Mouse (Mus musculus) thymus, postnatal 36 days (tissue): ENCODE measurements around the gene Eln.

ENCODE experiments used
- DNase-seq, 2 experiments: peaks; one replicate each; pipeline ENCODE4 v3.0.0; 2022; ENCODE audit warnings: mixed read lengths in 2 of 2

Eln gene

GRCm38 (mm10) chr5:134746890-134747511, at the start of gene Eln:
Gene Eln (minus strand): TSS chr5:134747323.
- DNase-seq = no peak

GRCm38 (mm10) chr5:134790080-134790995, 43.2 kb upstream of the Eln start:
- no peak for DNase-seq

GRCm38 (mm10) chr5:134788237-134788636, 41.1 kb upstream of the Eln start:
- no peak for DNase-seq

GRCm38 (mm10) chr5:134785691-134786371, 38.7 kb upstream of the Eln start:
- no peak for DNase-seq

GRCm38 (mm10) chr5:134783794-134784193, 36.7 kb upstream of the Eln start:
- DNase-seq = no peak

- no peak for DNase-seq
These were observed 33.8 kb upstream of the Eln start for GRCm38 (mm10) chr5:134780963-134781362.

- no peak for DNase-seq
These were observed 33.0 kb upstream of the Eln start for GRCm38 (mm10) chr5:134780146-134780545.

GRCm38 (mm10) chr5:134776551-134776950, 29.4 kb upstream of the Eln start:
- no peak for DNase-seq

- DNase-seq = no peak
These were observed 25.4 kb upstream of the Eln start for GRCm38 (mm10) chr5:134772522-134772921.

GRCm38 (mm10) chr5:134771750-134772149, 24.6 kb upstream of the Eln start:
- DNase-seq = no peak

- DNase-seq = no peak
These were observed 22.1 kb upstream of the Eln start for GRCm38 (mm10) chr5:134769181-134769580.

- DNase-seq = no peak
These were observed 18.3 kb upstream of the Eln start for GRCm38 (mm10) chr5:134765441-134765840.

- no peak for DNase-seq
These were observed 16.2 kb upstream of the Eln start for GRCm38 (mm10) chr5:134763326-134763725.

- DNase-seq = no peak
These were observed 14.4 kb upstream of the Eln start for GRCm38 (mm10) chr5:134761409-134762124.

- no peak for DNase-seq
These were observed 8.9 kb upstream of the Eln start for GRCm38 (mm10) chr5:134756031-134756430.

- no peak for DNase-seq
These were observed 7.0 kb upstream of the Eln start for GRCm38 (mm10) chr5:134754096-134754495.

GRCm38 (mm10) chr5:134750469-134750868, 3.3 kb upstream of the Eln start:
- no peak for DNase-seq

- DNase-seq = peak; percentile 24 to 25
These were observed 960 bp upstream of the Eln start for GRCm38 (mm10) chr5:134747947-134748618.

GRCm38 (mm10) chr5:134747512-134747893, 380 bp upstream of the Eln start:
- no peak for DNase-seq

GRCm38 (mm10) chr5:134746201-134746600, 922 bp downstream of the Eln start:
- no peak for DNase-seq

- DNase-seq = no peak
These were observed 1.3 kb downstream of the Eln start for GRCm38 (mm10) chr5:134745801-134746200.

- DNase-seq = no peak
These were observed 2.1 kb downstream of the Eln start for GRCm38 (mm10) chr5:134745000-134745399.
